Mouse (Mus musculus): ENCODE data around the gene Noct. TPM values are rescaled to one million over a fixed set of nuclear protein-coding genes. Genes with fewer than 3 reads are reported as not detected.

Gene Noct
- polyA plus RNA-seq, 1 experiment from 2014 or later = 10.4 TPM

DNA sequence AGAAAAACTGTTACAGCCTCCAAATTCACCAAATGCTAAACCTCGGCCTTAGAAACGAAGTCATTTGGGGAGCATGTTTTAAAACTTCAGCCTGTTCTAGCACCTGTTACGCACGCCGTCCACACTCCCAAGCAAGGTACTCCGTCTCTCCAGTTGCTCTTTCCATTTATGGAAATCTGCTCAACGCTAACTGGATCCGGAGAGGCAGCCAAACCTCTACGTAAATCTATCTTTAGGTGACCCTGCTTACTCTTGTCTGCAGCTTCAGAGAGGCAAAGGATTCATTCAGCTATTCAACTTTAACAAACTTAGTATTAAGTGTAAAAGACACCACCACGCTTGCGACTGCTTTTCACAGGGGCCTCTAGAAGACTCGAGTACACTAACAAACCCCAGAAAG lies 44.2 kb downstream of the Noct start:
- H3K36me3 ChIP-seq (ENCODE audit: control insufficient read depth, insufficient read depth, low read length) = peaks cover 29% of the 10 kb centered on the region
- H3K9me3 ChIP-seq (ENCODE audit: control insufficient read depth, low read length) = no peaks in the 10 kb centered on the region
- H3K4me3 ChIP-seq (ENCODE audit: low read length) = no peak overlapping the region
- no peaks in the 10 kb centered on the region for H3K4me1 ChIP-seq (ENCODE audit: control insufficient read depth, insufficient read depth, low read length)
- H3K9ac ChIP-seq (ENCODE audit: low read depth, low read length) = no peak overlapping the region
- no peak overlapping the region for H3K4me2 ChIP-seq (replicated peaks; ENCODE audit: low read depth, low read length)
- WGBS = 75% methylated on average over 12 of the region's 12 CpGs
- no peak overlapping the region for H3K27ac ChIP-seq (ENCODE audit: low read depth, low read length)
- H3K27me3 ChIP-seq (ENCODE audit: control insufficient read depth, insufficient read depth, low read length) = no peaks in the 10 kb centered on the region
- ATAC-seq (ENCODE audit: low FRiP score, low TSS enrichment) = no peak

DNA sequence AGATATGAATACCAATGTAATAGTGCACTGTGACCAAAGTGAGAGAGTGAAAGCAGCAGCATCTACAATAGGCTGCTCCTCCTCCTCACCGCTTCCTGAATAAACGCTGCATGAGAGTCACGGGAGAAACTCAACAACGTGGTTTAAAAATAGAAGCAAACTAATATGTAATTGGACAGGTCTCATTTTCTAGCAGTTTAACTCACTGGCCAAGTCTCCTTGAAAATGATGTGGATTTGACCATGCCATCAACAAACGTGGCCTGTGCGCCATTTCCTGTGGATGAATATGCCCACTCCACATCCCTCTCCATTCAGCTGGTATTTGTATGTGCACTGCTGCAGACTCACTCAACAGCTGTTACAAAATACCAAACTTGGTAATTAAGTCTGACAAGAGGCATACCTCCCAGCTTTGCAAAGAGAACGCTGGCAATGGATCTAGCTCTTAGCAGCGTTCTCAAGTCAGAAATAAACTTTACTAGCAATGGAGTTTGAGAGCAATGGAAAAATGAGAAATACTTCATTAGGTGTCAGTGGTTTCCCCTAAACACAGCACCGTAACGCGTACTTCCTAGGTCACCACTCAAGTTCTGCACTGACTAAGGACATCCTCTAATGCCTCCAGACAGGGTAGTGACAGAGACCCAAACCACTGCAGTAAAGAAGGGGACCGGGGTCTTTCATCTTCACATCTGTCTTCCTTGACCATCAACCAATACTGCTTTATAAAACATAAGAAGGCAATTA lies 46.0 kb downstream of the Noct start:
- WGBS = 82% methylated on average over 12 of the region's 12 CpGs
- Histone ChIP-seq H3K27ac (ENCODE audit: low read depth, low read length) (no peak overlapping the region), H3K4me2 (replicated peaks; ENCODE audit: low read depth, low read length) (no peak overlapping the region), H3K9me3 (ENCODE audit: control insufficient read depth, low read length) (no peaks in the 10 kb centered on the region), H3K36me3 (ENCODE audit: control insufficient read depth, insufficient read depth, low read length) (peaks cover 11% of the 10 kb centered on the region), H3K4me3 (ENCODE audit: low read length) (no peak overlapping the region), H3K9ac (ENCODE audit: low read depth, low read length) (no peak overlapping the region), H3K27me3 (ENCODE audit: control insufficient read depth, insufficient read depth, low read length) (no peaks in the 10 kb centered on the region), H3K4me1 (ENCODE audit: control insufficient read depth, insufficient read depth, low read length) (no peaks in the 10 kb centered on the region)
- ATAC-seq (ENCODE audit: low FRiP score, low TSS enrichment) = no peak

DNA sequence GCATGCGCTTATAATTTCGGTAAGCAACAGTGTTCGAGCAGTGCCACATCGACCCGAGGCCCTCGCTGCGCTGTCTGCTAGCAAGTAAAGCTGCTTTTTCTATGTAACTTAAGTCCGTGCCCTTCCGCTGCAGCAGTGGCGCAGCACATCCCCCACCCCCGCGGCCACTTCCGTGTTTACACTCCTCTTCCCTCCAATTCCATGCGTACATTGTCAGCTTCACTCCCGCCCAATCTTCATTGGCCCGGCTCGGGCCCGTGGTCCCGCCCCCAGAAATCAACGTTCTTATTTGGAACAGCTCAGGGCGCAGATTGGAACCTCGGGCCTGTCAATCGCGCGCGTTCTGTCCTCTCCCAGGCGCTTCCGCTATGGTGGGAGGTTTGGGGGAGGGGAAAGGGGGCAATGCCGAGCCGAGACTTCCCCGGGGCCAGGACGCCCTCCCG lies 51.7 kb downstream of the Noct start:
- under 1% methylated on average over 33 of the region's 33 CpGs for WGBS

DNA sequence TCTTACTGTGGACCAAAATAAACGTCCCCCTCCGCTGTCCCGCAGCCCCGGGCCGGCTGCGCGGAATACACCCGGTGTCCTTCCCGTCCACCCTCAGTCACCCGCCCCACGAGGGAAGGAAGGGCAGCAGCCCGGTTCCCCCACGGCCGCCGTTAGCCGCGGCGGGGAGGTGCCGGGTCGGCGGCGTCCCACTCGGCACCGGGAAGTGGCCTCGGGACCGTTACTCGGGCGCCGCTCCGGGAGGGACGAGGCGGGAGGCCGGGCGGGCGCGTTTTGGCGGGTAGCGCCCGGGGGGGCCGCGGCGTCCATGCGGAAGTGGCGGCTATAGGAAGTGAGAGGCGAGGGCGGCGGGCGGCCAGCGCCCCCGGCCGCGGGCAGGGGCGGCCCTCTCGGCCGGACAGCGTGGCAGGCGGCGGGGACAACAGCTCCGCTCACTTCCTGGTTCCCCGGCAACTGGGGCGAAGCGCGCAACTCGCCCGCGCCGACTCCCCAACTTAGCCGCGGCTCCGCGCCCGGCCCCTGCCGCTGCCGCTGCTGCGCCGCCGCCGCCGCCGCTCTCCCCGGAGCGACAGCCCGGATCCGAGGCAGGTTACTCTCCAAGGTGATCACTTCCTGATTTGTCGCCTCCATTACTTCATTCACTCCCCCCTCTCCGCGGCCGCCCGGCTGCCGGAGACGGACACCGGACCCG lies 52.3 kb downstream of the Noct start:
- H3K4me1 ChIP-seq (ENCODE audit: control insufficient read depth, insufficient read depth, low read length) = peaks cover 4% of the 10 kb centered on the region; the same call in 1 of the 2 replicates
- H3K4me3 ChIP-seq (ENCODE audit: low read length) = peak overlapping the region; percentile 99
- H3K36me3 ChIP-seq (ENCODE audit: control insufficient read depth, insufficient read depth, low read length) = no peaks in the 10 kb centered on the region
- H3K27ac ChIP-seq (ENCODE audit: low read depth, low read length) = peak overlapping the region; percentile 99
- H3K9ac ChIP-seq (ENCODE audit: low read depth, low read length) = peak overlapping the region; percentile 93
- H3K4me2 ChIP-seq (replicated peaks; ENCODE audit: low read depth, low read length) = peak overlapping the region; percentile 56
- no peaks in the 10 kb centered on the region for H3K9me3 ChIP-seq (ENCODE audit: control insufficient read depth, low read length)
- no peaks in the 10 kb centered on the region for H3K27me3 ChIP-seq (ENCODE audit: control insufficient read depth, insufficient read depth, low read length)
- WGBS = under 1% methylated on average over 57 of the region's 93 CpGs
- peak; percentile 54 for ATAC-seq (ENCODE audit: low FRiP score, low TSS enrichment)

More for the DNA sequence above, 51.7 kb downstream of the Noct start:
- Histone ChIP-seq H3K4me1 (ENCODE audit: control insufficient read depth, insufficient read depth, low read length) (peaks cover 4% of the 10 kb centered on the region; the same call in 1 of the 2 replicates), H3K4me2 (replicated peaks; ENCODE audit: low read depth, low read length) (peak overlapping the region; percentile 69), H3K27me3 (ENCODE audit: control insufficient read depth, insufficient read depth, low read length) (no peaks in the 10 kb centered on the region), H3K9me3 (ENCODE audit: control insufficient read depth, low read length) (no peaks in the 10 kb centered on the region), H3K9ac (ENCODE audit: low read depth, low read length) (peak overlapping the region; percentile 93), H3K4me3 (ENCODE audit: low read length) (peak overlapping the region; percentile 99), H3K36me3 (ENCODE audit: control insufficient read depth, insufficient read depth, low read length) (no peaks in the 10 kb centered on the region), H3K27ac (ENCODE audit: low read depth, low read length) (peak overlapping the region; percentile 99)
- ATAC-seq (ENCODE audit: low FRiP score, low TSS enrichment) = peak; percentile 98

DNA sequence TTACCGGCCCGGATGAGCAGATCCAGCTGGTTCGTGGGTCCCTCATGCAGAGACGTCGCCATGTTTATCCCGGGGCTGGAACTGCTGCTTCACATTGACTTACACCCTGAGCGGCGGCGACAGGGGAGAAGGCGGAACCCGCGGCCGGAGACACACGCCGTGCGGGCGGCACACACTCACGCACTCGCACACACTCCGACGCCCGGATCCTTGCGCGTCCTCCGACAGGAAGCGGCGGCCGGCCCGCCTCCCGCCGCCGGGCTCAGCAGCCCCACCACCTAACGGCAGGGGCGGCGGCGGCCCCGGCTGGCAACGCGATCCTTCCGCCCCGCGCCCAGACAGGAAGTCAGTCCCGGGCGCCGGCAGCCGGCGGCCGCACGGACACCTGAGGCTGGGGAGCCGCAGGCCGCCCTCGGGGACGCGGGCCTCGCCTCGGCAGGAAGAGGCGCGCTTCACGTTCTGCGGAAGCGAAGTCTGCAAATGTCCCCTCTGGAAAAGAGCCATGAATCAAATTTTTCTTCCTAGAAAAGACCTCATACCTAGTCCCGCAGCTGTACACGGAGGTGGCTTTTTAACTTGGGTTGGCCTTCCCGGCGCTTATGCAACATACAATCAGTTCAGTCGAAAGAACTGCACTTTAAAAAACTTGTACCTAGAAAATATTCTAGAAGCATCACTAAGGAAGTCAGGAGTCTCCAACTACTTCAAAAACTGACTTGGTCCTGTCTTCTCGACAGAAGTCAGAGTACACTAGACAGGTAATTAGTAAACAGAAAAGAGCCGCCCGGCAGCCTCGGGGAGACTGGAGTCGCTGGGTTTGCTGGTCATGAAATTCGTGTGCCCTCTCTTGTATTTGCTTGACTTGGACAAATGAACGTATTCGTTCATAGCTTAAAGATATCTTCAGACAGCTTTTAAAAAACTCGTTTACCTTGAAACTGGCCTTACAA lies 53.2 kb downstream of the Noct start:
- Histone ChIP-seq H3K9me3 (ENCODE audit: control insufficient read depth, low read length) (no peaks in the 10 kb centered on the region), H3K9ac (ENCODE audit: low read depth, low read length) (peak overlapping the region; percentile 93), H3K27me3 (ENCODE audit: control insufficient read depth, insufficient read depth, low read length) (no peaks in the 10 kb centered on the region), H3K36me3 (ENCODE audit: control insufficient read depth, insufficient read depth, low read length) (no peaks in the 10 kb centered on the region), H3K4me3 (ENCODE audit: low read length) (peak overlapping the region; percentile 99), H3K27ac (ENCODE audit: low read depth, low read length) (peak overlapping the region; percentile 99), H3K4me1 (ENCODE audit: control insufficient read depth, insufficient read depth, low read length) (peaks cover 4% of the 10 kb centered on the region; the same call in 1 of the 2 replicates), H3K4me2 (replicated peaks; ENCODE audit: low read depth, low read length) (peak overlapping the region; percentile 56)
- under 1% methylated on average over 73 of the region's 75 CpGs for WGBS
- ATAC-seq (ENCODE audit: low FRiP score, low TSS enrichment) = peak; percentile 71

DNA sequence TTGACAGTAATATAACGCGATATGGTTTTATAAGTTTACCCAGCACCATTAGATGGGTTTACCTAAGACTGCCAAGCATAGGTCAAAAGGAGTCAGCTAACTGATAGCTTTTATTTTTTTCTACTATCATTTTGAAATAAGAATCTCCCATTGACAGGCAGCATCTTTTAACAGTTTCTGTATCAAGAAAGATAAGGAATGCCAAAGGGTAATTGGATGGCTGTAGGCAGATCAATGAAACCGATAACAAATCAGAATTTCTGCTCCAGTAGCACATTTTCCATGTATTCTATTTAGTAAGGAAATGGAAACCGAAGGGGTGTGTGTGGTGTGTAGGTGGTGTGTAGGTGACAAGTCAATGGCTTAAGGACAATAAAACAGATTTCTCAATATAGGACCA lies 54.2 kb downstream of the Noct start:
- no peak for ATAC-seq (ENCODE audit: low FRiP score, low TSS enrichment)
- Histone ChIP-seq H3K4me1 (ENCODE audit: control insufficient read depth, insufficient read depth, low read length) (peaks cover 4% of the 10 kb centered on the region; the same call in 1 of the 2 replicates), H3K27ac (ENCODE audit: low read depth, low read length) (no peak overlapping the region), H3K4me2 (replicated peaks; ENCODE audit: low read depth, low read length) (peak overlapping the region; percentile 56; the same call in 1 of the 2 replicates), H3K9ac (ENCODE audit: low read depth, low read length) (no peak overlapping the region; the same call in 1 of the 2 replicates), H3K4me3 (ENCODE audit: low read length) (no peak overlapping the region), H3K9me3 (ENCODE audit: control insufficient read depth, low read length) (no peaks in the 10 kb centered on the region), H3K36me3 (ENCODE audit: control insufficient read depth, insufficient read depth, low read length) (no peaks in the 10 kb centered on the region), H3K27me3 (ENCODE audit: control insufficient read depth, insufficient read depth, low read length) (no peaks in the 10 kb centered on the region)
- 74% methylated on average over 4 of the region's 4 CpGs for WGBS

DNA sequence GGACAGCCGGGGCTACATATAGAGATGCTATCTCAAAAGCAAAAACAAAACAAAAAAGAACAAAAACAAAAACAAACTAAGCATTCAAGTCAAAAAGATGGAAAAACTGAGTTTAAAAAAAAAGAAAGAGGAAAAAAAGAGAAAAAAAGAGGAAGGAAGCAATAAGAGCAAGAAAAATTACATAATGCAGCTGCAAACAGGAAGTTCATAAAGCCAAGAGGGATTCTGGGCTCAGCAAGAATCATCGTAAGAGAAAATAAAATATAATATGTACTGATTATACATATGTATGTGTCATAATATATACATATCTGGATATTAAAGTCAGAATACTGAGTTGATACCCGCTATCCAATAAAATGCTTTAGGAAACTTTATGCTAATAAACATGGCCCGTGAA lies 57.5 kb downstream of the Noct start:
- ATAC-seq (ENCODE audit: low FRiP score, low TSS enrichment) = no peak

DNA sequence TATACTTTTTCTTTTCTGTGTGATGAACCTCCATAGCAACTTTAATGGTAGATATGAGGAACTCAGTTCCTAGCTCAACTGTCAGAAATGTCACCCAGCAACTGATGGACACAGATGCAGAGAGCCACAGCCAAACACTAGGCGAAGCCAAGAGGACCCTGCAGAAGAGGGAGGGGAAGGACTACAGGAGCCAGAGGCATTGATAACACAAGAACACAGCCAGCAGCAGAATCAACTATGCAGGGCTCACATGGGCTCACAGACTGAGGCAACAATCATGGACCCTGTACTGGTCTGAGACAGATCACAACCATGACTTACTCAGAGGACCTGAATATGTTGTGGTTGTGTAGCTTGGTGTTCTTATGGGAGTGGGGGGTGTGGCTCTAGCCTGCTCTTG lies 60.1 kb downstream of the Noct start:
- H3K9me3 ChIP-seq (ENCODE audit: control insufficient read depth, low read length) = no peaks in the 10 kb centered on the region
- H3K4me1 ChIP-seq (ENCODE audit: control insufficient read depth, insufficient read depth, low read length) = no peaks in the 10 kb centered on the region
- ATAC-seq (ENCODE audit: low FRiP score, low TSS enrichment) = no peak
- no peak overlapping the region for H3K9ac ChIP-seq (ENCODE audit: low read depth, low read length)
- H3K36me3 ChIP-seq (ENCODE audit: control insufficient read depth, insufficient read depth, low read length) = no peaks in the 10 kb centered on the region
- 73% methylated on average over 1 of the region's 1 CpGs for WGBS
- H3K27ac ChIP-seq (ENCODE audit: low read depth, low read length) = no peak overlapping the region
- no peak overlapping the region for H3K4me2 ChIP-seq (replicated peaks; ENCODE audit: low read depth, low read length)
- no peaks in the 10 kb centered on the region for H3K27me3 ChIP-seq (ENCODE audit: control insufficient read depth, insufficient read depth, low read length)
- no peak overlapping the region for H3K4me3 ChIP-seq (ENCODE audit: low read length)

More for the DNA sequence above, 57.5 kb downstream of the Noct start:
- Histone ChIP-seq H3K36me3 (ENCODE audit: control insufficient read depth, insufficient read depth, low read length) (no peaks in the 10 kb centered on the region), H3K9me3 (ENCODE audit: control insufficient read depth, low read length) (no peaks in the 10 kb centered on the region), H3K27ac (ENCODE audit: low read depth, low read length) (no peak overlapping the region), H3K4me2 (replicated peaks; ENCODE audit: low read depth, low read length) (no peak overlapping the region), H3K4me3 (ENCODE audit: low read length) (no peak overlapping the region), H3K4me1 (ENCODE audit: control insufficient read depth, insufficient read depth, low read length) (peaks cover 4% of the 10 kb centered on the region; the same call in 1 of the 2 replicates), H3K9ac (ENCODE audit: low read depth, low read length) (no peak overlapping the region), H3K27me3 (ENCODE audit: control insufficient read depth, insufficient read depth, low read length) (no peaks in the 10 kb centered on the region)
- WGBS = 94% methylated on average over 4 of the region's 4 CpGs
